Mouse (Mus musculus) myocyte (in vitro differentiated cells): Measurements from ENCODE around the gene 4930519G04Rik.

Experiments
- CEBPB ChIP-seq: IDR thresholded peaks from 2 replicates; pipeline ENCODE4 v1.6.1; 2011; ENCODE audit warnings: mild to moderate bottlenecking, moderate library complexity; ENCODE audit not compliant: poor library complexity, insufficient read depth, severe bottlenecking
- E2F4 ChIP-seq: IDR thresholded peaks from one replicate; pipeline ENCODE4 v1.6.1; 2011; ENCODE audit warnings: mild to moderate bottlenecking, control low read depth, moderate library complexity; ENCODE audit not compliant: insufficient read depth
- MAX ChIP-seq: IDR thresholded peaks from one replicate; pipeline ENCODE4 v1.6.1; 2011; ENCODE audit warnings: low read depth, mild to moderate bottlenecking, control low read depth
- MYOG ChIP-seq, 3 experiments: IDR thresholded peaks; one replicate each; pipeline ENCODE4 v1.6.1; 2011; ENCODE audit warnings: control low read depth in 2 of 3, low read depth in 2 of 3, mild to moderate bottlenecking in 2 of 3; ENCODE audit not compliant: insufficient read length in 2 of 3, control insufficient read depth in 1 of 3, insufficient read depth in 1 of 3
- POLR2A ChIP-seq: IDR thresholded peaks from one replicate; pipeline ENCODE4 v1.6.1; 2011; ENCODE audit warnings: low read depth, mild to moderate bottlenecking, control low read depth, moderate library complexity; ENCODE audit not compliant: insufficient read length

DNA sequence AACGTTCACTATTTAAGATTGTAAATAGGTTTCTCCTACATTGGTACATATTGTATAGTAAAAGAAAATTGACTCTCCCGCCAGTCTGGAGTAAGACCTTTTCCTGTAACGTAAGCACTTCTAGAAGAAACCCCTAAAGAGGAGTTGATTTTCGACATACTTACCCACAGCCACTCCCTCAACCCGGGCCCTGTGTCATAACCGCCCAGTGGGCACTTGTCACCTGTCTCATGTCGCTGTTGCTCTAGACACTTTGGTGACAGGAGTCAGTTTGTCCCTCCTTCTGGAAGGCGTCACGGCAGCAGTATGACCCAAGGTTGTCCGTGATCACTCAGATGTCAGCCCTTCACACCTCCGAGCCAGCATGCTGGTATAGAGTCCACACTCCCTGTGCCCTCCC is 29.6 kb downstream of the 4930519G04Rik start:
- TF ChIP-seq E2F4 (no peak), CEBPB (no peak), MAX (no peak), MYOG (IDR thresholded peaks at IDR 0.05; ENCODE audit: control insufficient read depth in 1 of 3, insufficient read depth in 1 of 3, insufficient read length in 2 of 3, low read depth in 2 of 3) (no peak), POLR2A (no peak)
